Mouse (Mus musculus): Measurements from ENCODE around the gene Traf3. TPM values are rescaled to one million over a fixed set of nuclear protein-coding genes. Genes with fewer than 3 reads are reported as not detected.

The Traf3 gene
- total RNA-seq (2021): 10 to 100 TPM; 16.8 to 17.3 TPM

DNA sequence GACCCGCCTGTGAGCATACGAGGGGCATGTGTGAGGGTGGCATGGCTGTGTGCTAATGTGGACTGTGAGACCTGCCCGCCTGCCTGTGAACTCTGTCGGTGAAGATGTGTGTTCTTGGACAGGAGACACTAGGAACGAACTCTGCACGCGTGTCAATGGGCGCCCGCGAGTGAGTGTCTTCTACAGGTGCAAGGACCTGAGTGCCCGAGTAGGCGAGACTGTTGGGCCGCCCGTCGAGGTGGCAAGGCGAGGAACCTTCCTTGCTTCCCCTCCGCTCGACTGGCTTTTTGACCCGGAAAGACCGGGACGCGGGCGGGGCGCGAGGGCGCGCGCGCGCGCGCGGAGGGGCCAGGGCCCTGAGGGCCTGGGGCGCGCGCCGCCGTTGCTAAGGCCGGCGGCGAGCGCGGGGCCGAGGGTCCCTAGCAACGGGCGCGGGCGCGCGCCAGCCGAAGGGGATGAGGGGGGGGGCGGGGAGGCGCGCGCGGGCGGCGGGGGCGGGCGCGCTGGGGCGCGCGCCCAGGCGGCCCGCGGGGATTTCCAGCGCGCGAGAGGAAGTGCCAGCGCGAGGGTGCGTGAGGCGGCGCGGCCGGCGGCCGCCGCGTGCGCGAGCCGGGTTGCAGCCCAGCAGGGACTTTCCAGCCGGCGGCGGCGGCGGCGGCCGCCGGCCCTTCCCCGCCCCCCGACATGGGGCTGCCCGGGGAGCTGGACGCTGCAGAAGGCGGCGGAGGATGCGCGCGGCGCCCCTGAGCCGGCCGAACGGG is at the start of gene Traf3:
Gene Traf3 (plus strand): TSS at position 540 of the 761 bp plus-strand sequence.
- peak; percentile 78 for DNase-seq

DNA sequence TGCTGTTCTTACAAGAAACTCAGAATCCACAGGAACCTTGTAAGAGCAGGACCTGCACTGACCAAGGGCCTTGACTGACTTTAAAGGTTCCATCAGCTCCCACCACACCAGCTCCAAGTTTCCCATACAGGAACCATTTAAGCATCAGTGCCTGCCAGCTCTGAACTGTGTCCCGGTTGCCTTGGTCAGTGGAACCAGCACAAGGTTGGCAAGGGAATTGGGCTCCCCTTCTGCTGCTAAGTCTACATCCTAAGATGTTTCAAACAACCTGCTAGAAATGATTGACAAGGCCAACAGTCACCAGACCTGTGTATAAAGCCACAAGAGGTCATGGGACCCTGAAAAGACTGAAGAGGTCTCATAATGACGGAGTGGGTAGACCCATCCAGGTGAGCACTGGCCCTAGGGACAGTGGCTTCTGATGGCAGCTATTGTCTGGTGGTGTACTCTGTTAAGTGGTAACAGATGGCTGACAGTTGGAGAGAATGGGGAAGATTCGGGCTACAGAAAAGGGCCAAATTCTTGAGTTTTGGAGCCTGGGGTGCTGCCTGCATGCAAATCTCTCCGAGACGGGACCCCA is 46.6 kb upstream of the Traf3 start:
- no peak for DNase-seq

DNA sequence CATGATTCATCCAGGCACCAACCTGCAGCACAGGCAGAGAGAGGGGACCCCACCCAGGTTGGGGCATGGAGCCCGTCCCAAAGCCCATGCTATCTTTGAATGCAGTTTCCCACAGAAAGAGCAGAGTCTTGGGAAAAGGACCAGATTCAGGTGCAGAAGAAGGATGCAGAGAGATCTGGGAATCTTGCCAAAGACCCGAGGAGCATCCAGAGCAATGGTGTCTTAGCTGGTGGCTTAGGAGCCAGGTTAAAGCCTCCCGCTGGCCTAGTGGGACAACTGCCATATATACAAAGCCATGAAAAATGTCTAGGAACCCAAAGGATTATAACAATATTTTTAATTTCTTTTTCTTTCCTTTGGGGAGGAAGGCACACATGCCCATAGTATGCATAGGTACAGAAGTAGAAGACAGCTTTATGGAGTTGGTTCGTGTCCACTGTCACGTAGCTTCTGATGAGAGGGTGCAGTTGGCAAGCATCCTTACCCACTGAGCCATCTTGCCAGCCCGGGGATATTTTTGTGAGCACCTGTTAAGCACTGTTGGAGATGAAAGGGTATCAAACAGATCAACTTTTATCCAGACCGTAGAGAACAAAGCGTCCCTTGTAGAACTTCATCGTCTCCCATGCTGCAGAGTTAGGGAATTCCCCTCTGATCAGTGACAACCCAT is 45.1 kb upstream of the Traf3 start:
- no peak for DNase-seq

DNA sequence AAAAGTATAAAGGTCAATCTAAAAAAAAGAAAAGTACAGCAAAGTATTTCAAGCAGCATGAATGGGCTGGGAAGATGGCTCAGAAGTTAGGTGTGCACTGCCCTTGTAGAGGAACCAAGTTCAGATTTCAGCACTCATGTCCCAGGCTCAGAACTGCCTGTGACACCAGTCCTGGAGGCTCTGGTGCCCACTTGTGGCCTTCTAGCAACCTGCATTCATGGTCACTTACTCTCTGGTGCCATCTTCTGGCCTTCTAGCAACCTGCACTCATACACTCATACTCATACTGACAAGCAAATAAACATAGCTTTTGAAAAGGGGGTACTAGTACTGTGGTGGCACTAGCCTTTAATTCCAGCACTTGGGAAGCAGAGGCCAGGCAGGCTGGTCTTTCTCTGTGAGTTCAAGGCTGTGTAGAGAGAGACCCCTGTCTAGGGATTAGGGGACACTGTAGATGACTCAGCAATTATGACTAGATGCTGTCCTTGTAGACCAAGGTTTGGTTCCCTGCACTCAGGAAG is 43.8 kb upstream of the Traf3 start:
- DNase-seq: no peak

DNA sequence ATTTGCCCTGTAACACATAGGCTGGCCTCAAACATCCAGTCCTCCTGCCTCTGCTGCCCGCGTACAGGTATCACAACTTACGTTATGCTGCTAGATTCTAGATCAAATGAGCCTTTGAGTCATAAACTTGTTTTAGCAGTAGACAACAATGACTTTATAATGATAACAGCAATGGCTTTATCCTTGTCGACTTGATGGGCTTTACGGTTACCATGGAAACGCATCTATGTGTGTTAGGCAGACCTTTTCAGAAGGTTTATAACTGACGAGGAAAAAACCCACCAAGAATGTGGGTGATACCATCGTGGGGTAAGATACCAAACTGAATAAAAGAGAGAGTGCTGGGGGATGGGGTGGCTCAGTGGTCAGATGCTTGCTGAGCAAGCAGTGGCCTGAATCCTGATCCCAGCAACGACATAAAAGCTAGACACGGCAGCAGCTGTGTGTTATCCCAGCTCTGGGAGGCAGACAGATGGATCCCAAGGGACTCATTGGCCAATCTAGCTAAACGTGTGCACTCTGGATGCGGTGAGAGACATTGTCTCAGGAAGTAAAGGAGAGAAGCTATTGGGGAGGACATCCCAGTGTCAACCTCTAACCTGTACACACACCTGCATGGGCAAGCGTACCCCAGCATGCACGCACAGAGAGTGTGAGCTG is 41.4 kb upstream of the Traf3 start:
- DNase-seq: no peak

DNA sequence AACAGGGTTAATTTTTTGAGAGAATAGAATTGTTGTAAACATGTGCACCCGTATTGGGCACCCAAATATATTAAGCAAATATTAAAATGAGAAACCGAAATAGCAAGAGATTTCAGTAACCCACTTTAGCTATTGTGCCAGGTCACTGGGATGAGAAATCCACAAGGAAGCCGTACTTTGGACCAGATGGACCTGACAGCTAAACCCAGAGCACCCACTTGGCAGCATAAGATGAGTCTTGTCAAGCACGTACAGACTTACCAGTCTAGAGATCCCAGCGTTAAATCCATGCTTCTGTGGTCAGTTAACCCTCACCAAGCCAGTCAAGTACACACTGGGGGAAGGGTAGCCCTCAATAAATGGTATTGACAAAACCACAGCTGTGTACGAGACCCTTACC is 40.5 kb upstream of the Traf3 start:
- no peak for DNase-seq

DNA sequence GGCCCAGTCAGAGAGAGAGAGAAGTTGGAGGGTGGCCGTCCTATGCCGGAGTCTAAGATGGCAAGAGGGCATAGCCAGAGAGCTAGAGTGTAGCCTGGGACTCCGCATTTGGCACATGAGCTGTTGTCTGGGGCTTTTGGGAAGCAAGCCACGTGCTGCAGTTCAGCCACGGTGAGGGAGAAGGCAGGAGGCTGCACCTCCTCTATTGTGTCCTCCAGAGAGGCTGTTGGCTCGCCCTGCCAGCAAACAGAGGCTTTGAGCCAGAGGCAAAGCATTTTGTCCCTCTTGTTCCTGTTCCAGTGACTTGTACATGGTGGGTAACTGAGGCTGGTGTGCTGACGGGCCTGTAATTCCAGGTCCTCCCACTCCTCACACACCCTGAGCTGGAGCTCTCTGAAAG is 32.0 kb upstream of the Traf3 start:
- no peak for DNase-seq

DNA sequence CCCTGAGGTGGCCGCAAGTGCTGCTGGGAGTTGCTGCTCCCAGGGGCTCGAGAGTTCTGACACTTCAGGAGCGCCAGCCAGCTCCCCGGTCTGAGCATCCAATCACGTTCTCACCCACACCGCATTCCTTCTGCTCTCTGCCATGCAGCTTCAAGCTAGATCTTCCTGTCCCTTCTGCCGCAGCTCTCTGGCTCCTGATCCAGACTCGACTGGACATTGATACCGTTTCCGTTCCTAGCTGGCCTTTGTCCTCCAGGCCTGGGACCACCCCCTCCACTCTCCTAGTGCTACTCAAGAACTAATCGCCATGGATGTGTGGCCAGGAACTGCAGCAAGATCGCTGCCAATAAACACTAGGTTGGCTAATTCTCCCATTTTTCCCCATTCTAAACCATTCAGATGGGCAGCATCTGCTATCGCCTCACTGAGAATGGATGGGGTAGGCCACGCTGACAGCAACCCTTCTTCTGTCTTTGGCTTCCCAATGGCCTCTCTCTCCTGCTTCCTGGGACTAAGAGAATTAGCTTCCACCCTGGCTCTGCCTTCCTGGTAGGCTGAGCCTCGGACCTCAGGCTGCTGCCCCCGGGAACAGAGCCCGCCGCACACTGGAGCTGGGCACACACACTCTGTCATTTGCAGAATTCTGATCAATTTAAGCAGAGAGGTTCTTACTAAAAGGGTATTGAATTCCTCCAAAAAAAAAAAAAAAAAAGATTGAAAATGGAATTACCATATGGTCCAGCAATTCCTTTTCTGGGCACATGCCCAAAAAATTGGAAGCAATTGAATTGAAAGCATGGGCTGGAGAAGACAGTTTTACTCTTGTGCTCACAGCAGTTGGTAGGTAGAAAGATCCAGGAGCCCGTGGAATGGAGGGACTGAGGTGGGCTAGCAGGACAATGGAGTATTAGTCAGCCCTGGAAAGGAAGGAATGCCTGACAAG is 31.1 kb upstream of the Traf3 start:
- DNase-seq: peak; percentile 26

DNA sequence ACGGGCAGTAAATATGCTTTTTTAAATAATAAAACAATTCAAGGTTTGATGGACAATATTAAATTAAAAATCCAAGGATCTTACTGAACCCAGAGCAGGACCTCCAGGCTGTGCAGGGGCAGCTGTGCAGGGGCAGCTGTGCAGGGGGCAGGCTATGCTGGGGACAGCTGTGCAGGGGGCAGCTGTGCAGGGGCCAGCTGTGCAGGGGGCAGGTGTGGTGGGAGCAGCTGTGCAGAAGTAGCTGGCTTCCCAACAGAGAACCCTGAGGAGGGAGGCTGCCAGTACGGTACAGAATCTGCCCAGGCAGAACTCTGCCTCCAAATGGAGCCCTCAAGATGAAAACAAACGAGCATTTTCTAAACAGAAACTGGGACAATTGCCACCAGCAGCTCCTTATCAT is 30.2 kb upstream of the Traf3 start:
- DNase-seq: no peak

DNA sequence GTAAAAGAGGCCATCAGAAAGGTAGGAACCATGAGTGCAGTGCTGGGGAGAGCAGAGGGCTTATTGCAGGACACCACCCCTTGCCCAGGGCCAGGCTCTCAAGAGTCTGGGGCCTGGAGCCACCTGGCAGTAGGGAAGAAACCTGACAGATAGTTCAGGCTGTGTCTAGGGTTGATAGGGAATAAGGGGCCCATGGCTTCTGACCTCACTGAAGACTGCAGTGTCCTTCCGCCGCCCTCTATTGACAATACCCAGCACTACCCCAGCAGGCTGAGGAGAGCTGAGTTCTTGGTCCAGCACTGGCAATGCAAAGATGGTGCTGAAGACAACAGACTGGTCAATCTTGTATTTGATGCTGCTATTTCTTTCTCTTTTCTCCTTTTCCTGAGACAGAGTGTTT is 29.1 kb upstream of the Traf3 start:
- no peak for DNase-seq

DNA sequence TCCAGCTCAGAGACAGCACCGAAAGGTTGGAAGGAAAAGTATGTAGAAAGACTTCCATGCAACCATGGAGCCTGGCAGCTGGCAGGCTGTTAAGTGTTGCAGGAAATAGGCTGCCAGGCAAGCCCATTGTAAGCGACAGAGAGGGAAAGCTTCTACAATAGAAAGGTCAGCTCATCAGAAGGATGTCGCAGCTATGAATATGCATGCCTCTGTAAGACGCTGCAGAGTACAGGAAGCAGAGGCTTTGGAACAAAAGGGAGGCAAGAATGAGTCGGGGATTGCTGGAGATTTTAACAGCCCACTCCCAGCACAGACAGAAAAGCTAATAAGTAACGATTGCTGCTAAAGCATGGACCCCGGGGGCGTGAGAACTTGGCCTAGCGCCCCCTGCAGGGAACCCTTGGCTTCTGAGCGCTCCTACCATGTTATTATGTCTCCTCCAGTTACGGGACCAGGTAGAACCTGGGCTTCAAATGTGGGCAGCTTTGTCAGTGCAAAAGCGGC is 23.1 kb upstream of the Traf3 start:
- peak; percentile 52 for DNase-seq

DNA sequence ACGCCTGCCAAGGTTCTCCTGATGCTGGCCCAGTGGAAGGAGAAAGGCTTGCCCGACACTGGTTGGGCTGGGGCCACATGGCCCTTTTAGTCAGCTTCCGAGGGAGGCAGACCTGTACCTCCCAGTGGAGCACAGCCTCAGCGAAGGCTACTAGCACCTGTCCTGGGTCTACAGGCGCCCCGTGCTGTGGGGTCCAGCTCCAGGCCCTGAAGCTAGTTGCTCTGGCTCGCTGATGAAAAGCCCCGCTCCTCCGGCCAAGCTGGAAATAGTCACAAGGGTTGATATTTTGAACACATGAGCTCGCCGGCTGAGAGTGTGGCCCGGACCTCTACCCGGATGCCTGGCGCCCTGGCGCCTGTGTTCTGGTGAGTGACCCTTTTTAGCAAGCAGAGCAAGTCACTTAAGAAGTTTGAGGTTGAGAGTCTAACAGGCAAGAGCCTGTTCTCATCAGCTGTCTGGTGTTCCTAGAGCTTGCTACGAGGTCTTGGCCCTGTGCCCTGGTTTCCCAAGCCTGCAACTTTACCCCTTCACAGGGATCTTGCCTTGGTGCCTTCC is 22.6 kb upstream of the Traf3 start:
- peak; percentile 44 for DNase-seq

DNA sequence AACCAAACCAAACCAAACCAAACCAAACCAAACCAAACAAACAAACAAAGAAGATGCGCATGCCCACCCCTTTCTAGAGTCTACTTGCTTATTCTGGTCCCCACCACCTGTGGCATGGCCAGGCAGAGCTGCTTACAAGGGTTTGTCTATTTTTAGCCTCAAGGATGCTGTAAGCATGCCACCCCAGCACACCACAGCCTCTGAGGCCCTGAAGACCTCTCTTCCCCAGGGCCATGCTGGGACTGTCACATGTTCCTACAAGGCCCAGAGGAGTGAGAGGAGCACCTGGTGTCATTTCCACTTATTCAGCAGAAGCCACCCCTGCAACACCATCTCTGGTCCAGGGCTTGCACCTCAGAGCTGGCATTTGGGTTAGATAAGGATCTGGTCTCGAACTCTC is 21.6 kb upstream of the Traf3 start:
- DNase-seq: no peak

DNA sequence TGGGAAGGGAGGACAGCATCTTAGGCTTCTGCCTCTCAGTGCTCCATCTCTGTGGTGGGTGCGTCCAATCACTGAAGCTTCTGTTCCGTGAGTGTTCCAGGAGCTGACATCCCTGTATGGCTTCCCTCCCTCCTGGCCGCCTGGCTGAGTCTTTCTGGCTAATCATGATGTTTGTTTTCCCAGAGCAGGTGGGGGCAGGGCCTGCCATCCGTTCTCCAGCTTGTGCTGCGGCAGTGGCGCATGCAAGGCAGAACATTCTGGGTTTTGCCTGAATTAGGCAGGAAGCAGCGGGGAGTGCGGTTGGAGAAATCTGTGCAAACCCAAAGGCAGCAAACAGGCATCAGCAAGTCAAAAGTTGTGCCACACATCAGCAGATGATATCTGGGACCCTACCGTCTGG is 20.9 kb upstream of the Traf3 start:
- no peak for DNase-seq

DNA sequence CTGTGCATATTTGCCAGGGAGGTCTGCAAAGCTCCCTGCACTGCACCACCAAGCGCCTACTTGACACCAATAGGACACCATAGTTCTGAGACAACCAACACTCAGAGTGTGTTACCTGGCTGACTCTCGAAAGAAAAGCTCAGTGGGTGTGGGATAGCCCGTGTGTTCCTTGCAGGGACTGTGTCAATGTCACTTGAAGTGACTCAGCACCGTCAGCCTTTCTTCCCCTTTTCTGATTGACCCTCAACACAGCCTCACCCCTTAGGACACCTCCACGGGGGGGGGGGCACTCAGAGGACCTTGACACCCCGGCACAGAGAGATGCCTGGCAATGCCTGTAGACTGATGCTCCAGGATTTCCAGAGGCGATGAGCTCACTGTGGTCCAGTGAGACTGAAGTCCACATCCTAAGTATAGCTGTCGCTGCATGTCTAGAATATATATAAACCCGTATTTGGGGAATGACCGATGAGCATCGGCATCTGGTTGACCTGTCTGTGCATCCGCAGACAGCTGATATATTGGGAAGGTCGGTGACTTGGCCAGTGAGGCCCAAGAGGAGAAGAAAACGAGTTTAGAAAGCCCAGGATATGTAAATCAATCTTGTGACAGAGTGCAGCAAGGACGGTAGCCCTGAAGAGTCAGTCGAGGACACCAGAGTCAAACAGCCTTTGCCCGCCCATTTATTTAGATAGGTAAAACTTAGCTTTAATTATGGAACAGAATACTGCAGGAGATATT is 16.5 kb upstream of the Traf3 start:
- no peak for DNase-seq

DNA sequence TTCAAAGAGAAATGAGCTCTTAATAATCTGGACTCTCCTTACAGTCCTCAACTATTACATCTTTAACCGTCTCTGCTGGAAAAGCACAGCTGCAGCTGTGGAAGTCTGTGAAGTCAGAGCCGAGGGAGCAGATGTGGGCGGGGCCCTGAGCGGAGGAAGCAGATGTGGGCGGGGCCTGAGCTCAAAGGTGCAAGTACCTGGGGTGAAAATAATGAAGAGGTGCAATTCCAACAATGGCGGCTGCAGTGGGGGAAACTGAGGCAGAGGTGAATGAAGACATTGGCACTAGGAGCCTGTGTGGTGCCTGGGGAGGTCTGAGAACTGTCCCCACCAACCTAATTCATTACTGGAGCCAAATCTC is 16.0 kb upstream of the Traf3 start:
- DNase-seq: no peak

DNA sequence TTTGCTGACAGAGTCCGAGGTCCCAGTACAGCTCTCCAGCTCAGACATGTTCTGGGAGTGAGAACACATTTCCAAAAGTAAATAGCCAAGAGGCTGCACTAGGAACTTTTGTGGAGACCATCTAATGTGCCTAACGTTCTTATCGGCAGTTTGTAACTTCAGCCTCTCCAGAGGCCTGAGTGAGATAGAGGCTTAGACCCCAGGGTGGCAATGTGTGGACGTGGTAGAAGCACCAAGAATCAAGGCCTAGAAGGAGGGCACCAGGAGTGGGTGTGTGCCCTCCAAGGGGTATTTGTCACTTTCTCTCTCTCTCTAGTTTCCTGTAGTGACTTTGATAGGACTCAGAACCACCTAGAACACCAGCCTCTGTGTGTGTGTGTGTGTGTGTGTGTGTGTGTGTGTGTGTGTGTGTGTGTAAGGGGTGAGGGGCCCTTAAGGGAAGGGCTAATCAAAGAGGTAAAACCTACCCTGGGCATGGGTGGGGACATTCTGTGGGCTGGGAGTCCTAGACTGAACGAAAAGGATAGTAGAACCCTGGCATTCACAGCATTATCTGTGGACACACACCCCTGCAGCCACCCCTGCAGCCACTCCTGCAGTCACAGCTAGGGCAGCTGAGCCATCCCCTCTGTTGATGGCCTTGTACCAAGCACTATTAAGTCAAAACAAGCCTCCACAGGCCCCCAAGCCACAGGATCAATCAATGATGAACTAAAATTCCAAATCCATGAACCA is 14.6 kb upstream of the Traf3 start:
- no peak for DNase-seq

DNA sequence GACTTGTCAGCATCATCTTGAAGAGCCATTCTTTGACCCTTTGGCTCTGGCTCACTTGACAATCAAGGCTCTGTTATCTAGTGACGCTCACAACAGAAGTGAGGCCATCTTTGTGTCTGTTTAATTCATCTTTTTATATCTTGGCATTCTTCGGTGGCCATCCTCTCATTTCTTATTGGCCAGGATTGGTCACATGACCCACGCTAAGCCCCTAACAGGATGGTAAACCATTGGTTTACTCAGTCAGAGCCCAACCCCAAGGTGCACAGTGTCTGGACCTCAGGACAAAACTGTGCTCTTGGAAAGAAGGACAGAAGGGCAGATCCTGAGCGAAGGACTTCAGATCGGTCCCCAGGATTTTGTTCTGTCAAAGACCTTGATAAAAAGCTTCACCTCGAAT is 13.6 kb upstream of the Traf3 start:
- DNase-seq: no peak

DNA sequence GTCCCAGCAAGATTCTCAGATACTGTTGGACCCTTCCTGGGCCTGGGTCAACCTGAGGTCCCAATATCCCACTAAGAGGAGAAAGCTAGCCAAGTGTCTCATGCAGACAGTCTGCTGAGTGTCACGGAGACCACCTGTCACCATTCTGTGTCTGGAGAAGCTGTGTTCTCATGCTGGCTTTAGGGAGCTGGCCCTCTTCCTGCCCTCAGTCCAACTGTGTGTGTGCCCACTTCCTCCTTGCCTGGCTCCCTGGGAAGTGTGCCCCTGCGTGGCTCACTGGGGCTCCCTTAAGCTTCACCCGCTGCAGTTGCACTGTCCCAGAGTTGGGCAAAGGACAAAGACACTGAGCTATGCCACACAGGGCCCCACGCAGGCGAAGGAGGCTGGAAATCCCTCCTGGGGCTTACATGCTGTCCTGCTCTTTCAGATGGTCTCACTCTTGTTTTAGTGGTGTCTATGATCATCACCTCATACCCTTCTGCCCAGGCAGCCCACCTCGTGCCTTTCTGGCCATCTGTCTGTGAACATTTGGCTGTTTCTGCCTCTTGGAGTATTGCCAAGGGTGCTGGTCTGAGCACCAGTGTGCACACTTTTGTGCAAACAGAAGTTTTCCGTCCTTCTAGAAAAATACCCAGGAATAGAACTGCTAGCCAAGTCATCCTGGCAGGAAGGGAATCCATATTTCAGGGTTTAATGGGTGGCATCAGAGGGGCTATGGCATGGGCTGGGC is 13.0 kb upstream of the Traf3 start:
- no peak for DNase-seq

Data from heart, postnatal 4 days (tissue).